Mouse (Mus musculus) urinary bladder, postnatal 14 days (tissue): ENCODE results near the gene Gm20388.
"Not testable (repeated sequence)": the region's sequence is repeated elsewhere in the genome, so short reads cannot be mapped to it uniquely, and the experiment has no call there.

Experiments used
- DNase-seq: peaks from one replicate; pipeline ENCODE4 v3.0.0; 2021; ENCODE audit warnings: low spot score

Gene Gm20388

GRCm38 (mm10) chr8:122572751-122573150 lies 2662.1 kb downstream of the Gm20388 start:
- no peak for DNase-seq

DNA sequence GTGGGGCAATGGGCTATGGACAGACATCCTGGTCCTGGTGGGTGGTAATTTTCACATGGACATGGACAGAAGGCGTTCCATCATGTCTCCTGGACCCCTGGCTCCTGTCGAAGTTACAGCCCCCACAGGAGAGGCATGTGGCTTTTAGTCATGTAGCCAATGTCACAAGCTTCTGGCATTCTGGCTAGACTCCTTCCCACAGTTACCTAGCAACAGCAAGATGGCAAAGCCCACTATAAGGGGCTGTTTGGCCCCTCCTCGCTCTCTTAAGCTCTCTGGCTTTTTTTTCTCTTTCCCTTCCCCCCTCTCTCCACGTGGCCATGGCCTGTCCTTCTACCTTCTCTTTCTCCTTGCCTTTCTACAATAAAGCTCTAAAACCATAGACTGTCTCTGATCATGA lies 2662.5 kb downstream of the Gm20388 start:
- DNase-seq: not testable (repeated sequence)

- no peak for DNase-seq
These were observed 2662.9 kb downstream of the Gm20388 start for GRCm38 (mm10) chr8:122573577-122573976.

- no peak for DNase-seq
These were observed 2663.6 kb downstream of the Gm20388 start for GRCm38 (mm10) chr8:122574264-122574663.

- DNase-seq: no peak
These were observed 2664.1 kb downstream of the Gm20388 start for GRCm38 (mm10) chr8:122574667-122575251.

- DNase-seq: no peak
These were observed 2664.6 kb downstream of the Gm20388 start for GRCm38 (mm10) chr8:122575286-122575685.

DNA sequence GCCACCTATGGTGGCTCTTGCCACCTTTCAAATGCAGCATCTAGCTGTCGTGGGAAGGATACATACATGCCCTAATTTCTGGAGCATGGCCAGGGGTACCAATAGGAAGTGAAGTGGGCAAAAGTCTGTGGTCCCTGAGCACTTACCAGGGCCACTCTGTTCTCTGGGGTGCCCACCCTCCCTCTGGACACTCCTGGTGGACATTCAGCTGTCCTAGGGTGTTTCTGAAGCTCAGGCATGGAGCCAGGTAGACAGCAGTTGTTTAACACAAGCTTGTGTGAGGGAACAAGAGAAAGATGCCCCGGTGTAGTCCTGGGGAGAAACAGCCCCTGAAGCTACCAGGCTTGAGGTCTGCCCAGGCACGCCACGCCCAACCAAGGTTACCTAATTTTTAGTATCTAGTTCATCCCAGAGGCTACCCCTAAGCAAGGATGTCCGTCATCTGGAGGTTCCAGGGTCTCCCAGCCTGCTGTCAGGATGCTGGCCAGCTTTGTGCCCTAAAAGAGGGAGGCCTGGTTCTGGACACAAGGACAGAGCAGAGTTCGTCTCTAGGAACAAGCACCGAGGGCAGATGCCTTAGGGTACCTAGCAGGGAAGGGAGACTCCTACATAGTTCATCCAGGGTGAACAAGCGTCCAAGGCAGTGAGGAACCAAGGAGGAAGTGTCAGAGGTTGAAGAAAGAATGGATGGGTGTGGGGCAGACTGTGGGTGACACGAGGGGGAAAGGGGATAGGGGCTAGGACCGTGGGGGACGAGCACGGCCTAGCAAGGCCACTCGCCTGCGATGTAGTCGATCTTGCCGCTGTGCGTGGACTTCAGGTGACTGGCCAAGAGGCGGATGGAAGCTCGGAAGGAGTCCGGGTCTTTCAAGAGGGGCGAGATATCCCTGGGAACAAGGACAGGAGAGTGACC lies 2665.3 kb downstream of the Gm20388 start:
- DNase-seq: no peak

GRCm38 (mm10) chr8:122576648-122577022 lies 2666.0 kb downstream of the Gm20388 start, which contains the start of gene Aprt:
TSS of gene Aprt (minus strand) at chr8:122576909.
- DNase-seq: peak; percentile 97

GRCm38 (mm10) chr8:122577116-122577515 lies 2666.5 kb downstream of the Gm20388 start:
- DNase-seq: no peak

DNA sequence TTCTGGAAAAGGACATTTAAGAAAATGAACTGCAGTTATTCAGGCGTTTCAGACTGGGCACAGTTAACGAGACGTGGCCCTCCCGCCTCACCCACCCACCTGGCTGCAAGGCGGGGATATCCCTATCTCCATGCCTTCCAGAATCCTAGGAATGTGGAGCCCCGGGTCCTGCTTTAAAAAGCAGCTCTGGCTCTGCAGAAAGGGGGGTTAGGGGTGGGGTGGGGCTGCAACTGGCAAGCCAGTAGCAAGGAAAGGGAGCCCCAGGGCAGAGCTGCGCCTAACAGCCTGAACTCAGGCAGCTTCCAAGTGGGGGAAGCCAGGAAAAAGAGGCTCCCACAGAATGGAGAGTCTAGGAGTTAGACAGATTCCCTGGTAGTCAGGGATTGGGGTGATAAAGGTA lies 2668.6 kb downstream of the Gm20388 start:
- DNase-seq: no peak

GRCm38 (mm10) chr8:122580926-122581325 lies 2670.3 kb downstream of the Gm20388 start:
- DNase-seq: no peak

DNA sequence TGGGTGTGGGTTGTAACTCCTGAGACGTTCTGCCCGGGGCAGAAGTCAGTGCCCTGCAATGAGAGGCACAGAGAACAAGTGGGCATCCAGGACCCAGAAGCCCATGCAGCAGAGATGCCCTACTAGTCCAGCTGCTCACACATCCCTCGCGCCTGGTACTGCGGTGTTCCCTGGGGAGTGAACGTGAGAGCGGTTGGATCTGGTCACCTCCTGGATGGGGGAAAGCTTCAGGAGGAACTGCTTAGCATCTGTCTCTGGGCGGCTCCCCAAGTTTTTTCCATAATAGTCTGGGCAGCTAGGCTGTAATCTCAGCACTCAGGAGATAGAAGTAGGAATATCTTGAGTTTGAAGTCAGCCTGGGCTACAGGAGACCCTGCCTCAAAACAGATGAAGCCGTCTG lies 2674.3 kb downstream of the Gm20388 start:
- no peak for DNase-seq

DNA sequence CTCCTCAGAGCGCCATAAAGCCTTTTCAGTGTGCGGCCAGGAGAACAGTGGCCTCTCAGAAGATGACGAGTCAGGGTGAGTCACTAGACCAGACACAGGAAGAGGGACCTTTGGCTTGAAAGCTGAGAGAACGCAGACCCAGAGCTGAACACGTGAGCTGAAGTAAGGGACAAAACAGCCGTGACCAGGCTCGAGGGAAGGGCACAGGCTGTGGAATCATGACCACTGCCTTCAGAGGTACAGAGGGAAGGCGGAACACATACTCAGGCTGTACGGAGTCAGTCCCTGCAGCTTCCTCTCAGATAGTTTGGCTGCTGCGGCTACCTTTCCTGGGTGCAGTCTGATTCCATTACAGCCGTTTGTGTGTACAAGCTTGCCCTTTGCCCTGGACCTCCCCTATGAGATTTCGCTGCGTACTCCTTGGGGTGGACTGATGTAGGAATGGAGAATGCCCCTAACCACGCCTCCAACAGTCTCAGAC lies 2674.8 kb downstream of the Gm20388 start:
- DNase-seq: no peak

- no peak for DNase-seq
These were observed 2675.5 kb downstream of the Gm20388 start for GRCm38 (mm10) chr8:122586171-122586570.

DNA sequence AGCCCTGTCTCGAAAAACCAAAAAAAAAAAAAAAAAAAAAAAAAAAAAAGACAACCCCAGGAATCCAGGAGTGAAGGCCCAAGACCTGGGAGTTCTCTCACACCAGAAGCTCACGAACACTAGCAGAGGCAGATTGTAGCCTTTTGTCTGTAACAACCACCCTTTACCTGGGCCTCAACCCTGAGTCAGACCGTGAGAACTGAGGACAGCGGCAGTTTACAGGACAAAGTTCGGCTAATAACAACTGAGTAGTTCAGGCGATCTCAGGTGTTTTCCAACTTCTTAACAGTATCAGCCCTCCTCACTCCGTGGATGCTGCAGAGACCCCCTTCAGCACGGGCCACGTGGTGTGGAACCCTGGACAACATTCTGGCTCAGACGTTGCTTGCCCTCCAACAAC lies 2676.1 kb downstream of the Gm20388 start:
- no peak for DNase-seq

GRCm38 (mm10) chr8:122593240-122593639 lies 2682.6 kb downstream of the Gm20388 start:
- no peak for DNase-seq

DNA sequence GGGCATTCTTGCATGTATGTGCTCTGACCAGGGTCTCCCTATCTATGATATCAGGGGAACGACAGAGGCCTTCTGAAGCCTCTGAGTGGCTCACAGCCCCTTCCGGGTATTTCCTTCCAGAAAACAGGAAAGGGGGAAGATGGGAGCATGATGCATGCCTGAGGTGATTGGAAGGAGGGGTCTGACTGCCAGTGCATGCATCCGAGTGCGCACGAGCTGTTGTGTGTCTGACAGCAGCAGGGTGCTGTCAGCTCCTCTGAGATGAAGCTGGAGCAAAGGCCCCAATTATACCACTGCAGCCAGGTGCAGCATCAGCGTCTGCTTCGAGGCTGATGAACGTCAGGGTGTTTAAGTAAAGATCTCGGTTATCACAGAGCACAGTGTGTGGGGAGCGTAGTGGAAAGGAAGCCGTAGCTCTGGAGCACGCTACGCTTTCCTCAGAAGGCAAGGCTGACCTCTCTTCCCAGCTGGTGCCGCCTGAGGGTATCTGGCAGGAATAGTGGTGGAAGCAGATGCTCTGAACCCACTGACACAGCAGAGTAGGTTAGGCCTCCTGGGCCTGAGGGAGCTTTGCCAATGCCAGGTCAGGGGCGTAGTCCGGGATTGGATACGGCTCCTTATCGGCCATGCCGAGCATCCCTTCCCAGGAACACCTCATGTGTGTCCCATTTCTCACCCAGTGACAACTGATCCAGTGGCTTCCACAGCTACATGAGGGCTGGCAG lies 2683.3 kb downstream of the Gm20388 start:
- no peak for DNase-seq

GRCm38 (mm10) chr8:122596031-122596430 lies 2685.4 kb downstream of the Gm20388 start:
- DNase-seq: no peak

DNA sequence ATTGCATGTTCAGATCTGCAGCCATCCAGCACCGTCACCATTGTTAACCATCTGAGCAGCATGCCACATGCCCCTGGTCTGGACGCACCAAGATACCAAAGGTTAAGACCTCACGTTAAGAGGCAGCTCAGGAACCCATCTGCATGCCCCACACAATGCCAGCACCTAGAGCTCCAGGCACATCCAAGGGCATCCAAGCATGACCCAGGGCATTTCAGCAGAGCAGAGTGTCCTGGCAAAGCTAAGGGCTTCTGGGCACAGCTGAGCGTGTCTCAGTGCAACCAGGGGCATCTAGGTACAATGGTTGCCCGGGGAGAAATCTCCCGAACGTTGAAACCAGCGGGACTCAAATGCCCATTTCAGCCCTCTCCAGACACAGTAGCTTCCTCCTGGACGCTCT lies 2690.0 kb downstream of the Gm20388 start:
- DNase-seq: no peak

DNA sequence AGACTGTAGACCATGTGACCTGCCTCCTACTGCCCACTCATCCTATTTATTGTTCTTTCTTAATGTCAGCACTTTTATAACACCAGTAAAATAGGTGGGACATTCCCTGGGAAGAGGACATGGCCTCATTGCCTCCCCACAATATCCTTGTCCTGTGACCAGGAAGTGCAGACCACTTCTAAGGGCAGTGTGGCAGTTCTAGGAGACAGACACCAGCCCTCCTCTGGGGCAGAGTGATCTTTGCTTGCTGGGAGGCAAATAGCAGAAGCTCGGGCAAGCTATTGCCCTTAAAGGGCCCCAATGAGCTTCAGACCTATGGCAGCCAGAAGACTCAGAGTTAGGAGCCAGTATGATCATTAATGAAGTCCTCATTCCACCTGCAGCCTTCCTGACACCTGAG lies 2694.0 kb downstream of the Gm20388 start:
- DNase-seq: no peak

- no peak for DNase-seq
These were observed 2694.7 kb downstream of the Gm20388 start for GRCm38 (mm10) chr8:122605367-122605766.

GRCm38 (mm10) chr8:122606810-122607209 lies 2696.2 kb downstream of the Gm20388 start:
- no peak for DNase-seq

GRCm38 (mm10) chr8:122610209-122610608 lies 2699.6 kb downstream of the Gm20388 start:
- DNase-seq: no peak
